Mouse (Mus musculus) CD4-positive naive resting alpha-beta T cell, adult 76 days (primary cell): Measurements from ENCODE around the gene Ntn5. TPM values are rescaled to one million over a fixed set of nuclear protein-coding genes. Genes with fewer than 3 reads are reported as not detected.

Source experiments
- total RNA-seq: library from RNA; stranded (reverse); gene quantifications from one replicate; pipeline ENCODE4 v1.2.4, GENCODE M21; 2023

The Ntn5 gene
- not detected for total RNA-seq

GRCm38 (mm10) chr7:45683396-45684050, at the start of gene Ntn5:
Gene Ntn5 (plus strand): TSS chr7:45684022.

GRCm38 (mm10) chr7:45639561-45640027, 44.2 kb upstream of the Ntn5 start, which contains the start of gene Mamstr:
Gene Mamstr (plus strand): TSS chr7:45639977.

GRCm38 (mm10) chr7:45666161-45666560, 17.7 kb upstream of the Ntn5 start, which contains the start of gene Fut2:
Gene Fut2 (minus strand): TSS chr7:45666394.

GRCm38 (mm10) chr7:45693921-45694591, 10.2 kb downstream of the Ntn5 start, which contains the start of gene Sec1:
Gene Sec1 (minus strand): TSS chr7:45694402.

GRCm38 (mm10) chr7:45699523-45700141, 15.8 kb downstream of the Ntn5 start, which contains the start of gene Car11:
Gene Car11 (plus strand): TSS chr7:45699843.

GRCm38 (mm10) chr7:45704730-45705442, 21.1 kb downstream of the Ntn5 start, which contains the start of gene Dbp:
Gene Dbp (plus strand): TSS chr7:45705088.

GRCm38 (mm10) chr7:45715090-45715708, 31.4 kb downstream of the Ntn5 start, which contains the start of gene Rpl18:
Gene Rpl18 (plus strand): TSS chr7:45715457.

GRCm38 (mm10) chr7:45717918-45718297, 34.1 kb downstream of the Ntn5 start, which contains the start of gene Sphk2:
Gene Sphk2 (minus strand): TSS chr7:45718002.

GRCm38 (mm10) chr7:45720413-45721233, 36.8 kb downstream of the Ntn5 start, which contains the start of gene Fam83e:
Gene Fam83e (plus strand): TSS chr7:45721212.

GRCm38 (mm10) chr7:45725713-45726112, 41.9 kb downstream of the Ntn5 start, which contains the start of gene Spaca4:
Gene Spaca4 (minus strand): TSS chr7:45725813.

Other genes starting within 250 kb of the Ntn5 start
- gene Gys1, start 249.2 kb upstream of the Ntn5 start, total RNA-seq: 6.8 TPM
- 48.1 TPM for gene Ruvbl2, start 245.9 kb upstream of the Ntn5 start, total RNA-seq
- 649 TPM for gene Ftl1, start 224.1 kb upstream of the Ntn5 start, total RNA-seq
- 78.4 TPM for gene Bax, start 217.1 kb upstream of the Ntn5 start, total RNA-seq
- not detected for gene Tulp2, start 202.1 kb upstream of the Ntn5 start, total RNA-seq
- not detected for gene Gm45808, start 197.2 kb upstream of the Ntn5 start, total RNA-seq
- gene Dhdh, start 195.2 kb upstream of the Ntn5 start, total RNA-seq: 1.8 TPM
- gene Nucb1, start 173.6 kb upstream of the Ntn5 start, total RNA-seq: 61.9 TPM
- 681 TPM for gene Ppp1r15a, start 157.8 kb upstream of the Ntn5 start, total RNA-seq
- 1.2 TPM for gene Plekha4, start 157.7 kb upstream of the Ntn5 start, total RNA-seq
- gene Hsd17b14, start 129.1 kb upstream of the Ntn5 start, total RNA-seq: not detected
- gene Bcat2, start 113.9 kb upstream of the Ntn5 start, total RNA-seq: 65.6 TPM
- gene Fgf21, start 68.5 kb upstream of the Ntn5 start, total RNA-seq: not detected
- not detected for gene Fut1, start 66.7 kb upstream of the Ntn5 start, total RNA-seq
- gene Izumo1, start 62.2 kb upstream of the Ntn5 start, total RNA-seq: not detected
- gene Rasip1, start 56.5 kb upstream of the Ntn5 start, total RNA-seq: 0.73 TPM
- not detected for gene Mamstr, start 44.0 kb upstream of the Ntn5 start, total RNA-seq
- not detected for gene Fut2, start 17.6 kb upstream of the Ntn5 start, total RNA-seq
- gene Sec1, start 10.4 kb downstream of the Ntn5 start, total RNA-seq: not detected
- gene Car11, start 15.8 kb downstream of the Ntn5 start, total RNA-seq: 8.1 TPM
- 29.5 TPM for gene Dbp, start 21.1 kb downstream of the Ntn5 start, total RNA-seq
- gene Rpl18, start 31.4 kb downstream of the Ntn5 start, total RNA-seq: 2,694 TPM
- 21.3 TPM for gene Sphk2, start 34.0 kb downstream of the Ntn5 start, total RNA-seq
- gene Fam83e, start 37.2 kb downstream of the Ntn5 start, total RNA-seq: 1.5 TPM
- not detected for gene Spaca4, start 41.8 kb downstream of the Ntn5 start, total RNA-seq
- 0.82 TPM for gene Lmtk3, start 99.7 kb downstream of the Ntn5 start, total RNA-seq
- 5.2 TPM for gene Sult2b1, start 100.6 kb downstream of the Ntn5 start, total RNA-seq
- gene Cyth2, start 130.6 kb downstream of the Ntn5 start, total RNA-seq: 137 TPM
- 1.5 TPM for gene Kcnj14, start 140.8 kb downstream of the Ntn5 start, total RNA-seq
- gene Grwd1, start 146.9 kb downstream of the Ntn5 start, total RNA-seq: 29.9 TPM
- gene Kdelr1, start 188.8 kb downstream of the Ntn5 start, total RNA-seq: 38.2 TPM
- 0.76 TPM for gene Grin2d, start 194.4 kb downstream of the Ntn5 start, total RNA-seq
- not detected for gene Syngr4, start 212.7 kb downstream of the Ntn5 start, total RNA-seq
- 9.1 TPM for gene Tmem143, start 212.9 kb downstream of the Ntn5 start, total RNA-seq
- gene Emp3, start 237.4 kb downstream of the Ntn5 start, total RNA-seq: 269 TPM
- 2.6 TPM for gene Ccdc114, start 240.1 kb downstream of the Ntn5 start, total RNA-seq